Mouse (Mus musculus): ENCODE measurements around the gene Cox4i1. TPM values are rescaled to one million over a fixed set of nuclear protein-coding genes. Genes with fewer than 3 reads are reported as not detected.

Gene Cox4i1
- 100 to 1,000 TPM; 930 to 997 TPM for total RNA-seq (2021)
- long read RNA-seq, transcript Cox4i1-203 (2 exons, 438 nt): minor isoform, 8 of 3,186 reads
- long read RNA-seq, transcript Cox4i1-204 (3 exons, 578 nt): major isoform, 2,082 of 3,186 reads
- long read RNA-seq, transcript Cox4i1-201 (5 exons, 745 nt): minor isoform, 1,036 of 3,186 reads
- long read RNA-seq, transcript Cox4i1-205 (5 exons, 765 nt): minor isoform, 14 of 3,186 reads
- long read RNA-seq, partial matches to known transcripts: 23 of 3,186 reads
- long read RNA-seq, other reads (novel, unspliced or antisense): 23 of 3,186 reads

GRCm38 (mm10) chr8:120667561-120668373 is at the start of gene Cox4i1, which contains the start of gene Gm27021:
Gene Cox4i1 (plus strand): TSS chr8:120668222.
Gene Gm27021 (minus strand): TSS chr8:120668079.
- peak; percentile 82 to 91 for DNase-seq (ENCODE audit: low spot score in 2 of 2)

GRCm38 (mm10) chr8:120619235-120620180 is 48.5 kb upstream of the Cox4i1 start:
- DNase-seq (ENCODE audit: low spot score in 2 of 2): peak; percentile 45 to 61

GRCm38 (mm10) chr8:120620441-120620840 is 47.6 kb upstream of the Cox4i1 start:
- no peak for DNase-seq (ENCODE audit: low spot score in 2 of 2)

- DNase-seq (ENCODE audit: low spot score in 2 of 2): no peak
Measured at GRCm38 (mm10) chr8:120622161-120622560, 45.9 kb upstream of the Cox4i1 start.

GRCm38 (mm10) chr8:120623608-120624007 is 44.4 kb upstream of the Cox4i1 start:
- DNase-seq (ENCODE audit: low spot score in 2 of 2): no peak

GRCm38 (mm10) chr8:120626461-120626860 is 41.6 kb upstream of the Cox4i1 start:
- no peak for DNase-seq (ENCODE audit: low spot score in 2 of 2)

- peak; percentile 46 to 66 for DNase-seq (ENCODE audit: low spot score in 2 of 2)
Measured at GRCm38 (mm10) chr8:120627298-120627697, 40.7 kb upstream of the Cox4i1 start.

GRCm38 (mm10) chr8:120630031-120630430 is 38.0 kb upstream of the Cox4i1 start:
- DNase-seq (ENCODE audit: low spot score in 2 of 2): no peak

GRCm38 (mm10) chr8:120630848-120631247 is 37.2 kb upstream of the Cox4i1 start:
- DNase-seq (ENCODE audit: low spot score in 2 of 2): no peak

- peak in 1 of 2 experiments; percentile 45 for DNase-seq (ENCODE audit: low spot score in 2 of 2)
Measured at GRCm38 (mm10) chr8:120631441-120632375, 36.3 kb upstream of the Cox4i1 start.

- DNase-seq (ENCODE audit: low spot score in 2 of 2): no peak
Measured at GRCm38 (mm10) chr8:120632969-120633664, 34.9 kb upstream of the Cox4i1 start.

- peak; percentile 36 to 58 for DNase-seq (ENCODE audit: low spot score in 2 of 2)
Measured at GRCm38 (mm10) chr8:120633665-120634271, 34.3 kb upstream of the Cox4i1 start.

GRCm38 (mm10) chr8:120634329-120634839 is 33.6 kb upstream of the Cox4i1 start:
- peak; percentile 37 to 60 for DNase-seq (ENCODE audit: low spot score in 2 of 2)

- no peak for DNase-seq (ENCODE audit: low spot score in 2 of 2)
Measured at GRCm38 (mm10) chr8:120641245-120641644, 26.8 kb upstream of the Cox4i1 start.

GRCm38 (mm10) chr8:120642031-120642662 is 25.9 kb upstream of the Cox4i1 start:
- DNase-seq (ENCODE audit: low spot score in 2 of 2): no peak

- peak; percentile 88 to 91 for DNase-seq (ENCODE audit: low spot score in 2 of 2)
Measured at GRCm38 (mm10) chr8:120644663-120645062, 23.4 kb upstream of the Cox4i1 start.

GRCm38 (mm10) chr8:120647532-120647931 is 20.5 kb upstream of the Cox4i1 start, which contains the start of gene 1190005I06Rik:
Gene 1190005I06Rik (minus strand): TSS chr8:120647632.
- DNase-seq (ENCODE audit: low spot score in 2 of 2): no peak

Measured in layer of hippocampus, postnatal 10 days (tissue).